Mouse (Mus musculus): ENCODE measurements around the gene Nt5dc3. TPM values are rescaled to one million over a fixed set of nuclear protein-coding genes. Genes with fewer than 3 reads are reported as not detected.

Gene Nt5dc3
- total RNA-seq, 2 experiments from 2014 or later = 81.0 to 81.1 TPM

- DNase-seq (ENCODE audit: low spot score in 2 of 2) = no peak
- intact Hi-C loops (cut with DNase I) = no loop called here
Measured at GRCm38 (mm10) chr10:86776281-86776680, 2.5 kb upstream of the Nt5dc3 start.

GRCm38 (mm10) chr10:86777614-86778319, 1.0 kb upstream of the Nt5dc3 start:
- no peak for DNase-seq (ENCODE audit: low spot score in 2 of 2)
- intact Hi-C loops (cut with DNase I) = loop anchor here (1.0 to 2.0 kb wide), 2 partner anchors 43 to 71 kb away; no protein-coding TSS in a partner anchor

- intact Hi-C loops (cut with DNase I) = loop anchor here (2.0 kb wide), 1 partner anchor 42 kb away; no protein-coding TSS in a partner anchor
- DNase-seq (ENCODE audit: low spot score in 2 of 2) = peak in 1 of 2 experiments; percentile 32
Measured at GRCm38 (mm10) chr10:86779117-86779755, 431 bp downstream of the Nt5dc3 start.

- intact Hi-C loops (cut with DNase I) = loop anchor here (2.0 kb wide), 1 partner anchor 41 kb away; no protein-coding TSS in a partner anchor
- DNase-seq (ENCODE audit: low spot score in 2 of 2) = no peak
Measured at GRCm38 (mm10) chr10:86779816-86780500, 1.2 kb downstream of the Nt5dc3 start.

GRCm38 (mm10) chr10:86781641-86782040, 2.8 kb downstream of the Nt5dc3 start:
- DNase-seq (ENCODE audit: low spot score in 2 of 2) = no peak
- intact Hi-C loops (cut with DNase I) = no loop called here

GRCm38 (mm10) chr10:86782656-86783055, 3.9 kb downstream of the Nt5dc3 start:
- intact Hi-C loops (cut with DNase I) = no loop called here
- DNase-seq (ENCODE audit: low spot score in 2 of 2) = no peak

GRCm38 (mm10) chr10:86783561-86783960, 4.8 kb downstream of the Nt5dc3 start:
- intact Hi-C loops (cut with DNase I) = no loop called here

GRCm38 (mm10) chr10:86784126-86784675, 5.4 kb downstream of the Nt5dc3 start:
- intact Hi-C loops (cut with DNase I) = no loop called here

More at GRCm38 (mm10) chr10:86783561-86783960, 4.8 kb downstream of the Nt5dc3 start:
- DNase-seq (ENCODE audit: low spot score in 2 of 2) = no peak

GRCm38 (mm10) chr10:86785396-86785795, 6.6 kb downstream of the Nt5dc3 start:
- no peak for DNase-seq (ENCODE audit: low spot score in 2 of 2)
- intact Hi-C loops (cut with DNase I) = no loop called here

More at GRCm38 (mm10) chr10:86784126-86784675, 5.4 kb downstream of the Nt5dc3 start:
- no peak for DNase-seq (ENCODE audit: low spot score in 2 of 2)

GRCm38 (mm10) chr10:86786083-86786482, 7.3 kb downstream of the Nt5dc3 start:
- intact Hi-C loops (cut with DNase I) = no loop called here
- no peak for DNase-seq (ENCODE audit: low spot score in 2 of 2)

GRCm38 (mm10) chr10:86788193-86788592, 9.4 kb downstream of the Nt5dc3 start:
- intact Hi-C loops (cut with DNase I) = no loop called here
- no peak for DNase-seq (ENCODE audit: low spot score in 2 of 2)

- DNase-seq (ENCODE audit: low spot score in 2 of 2) = peak in 1 of 2 experiments; percentile 33
Measured at GRCm38 (mm10) chr10:86789146-86789672, 10.4 kb downstream of the Nt5dc3 start.

GRCm38 (mm10) chr10:86791507-86792184, 12.8 kb downstream of the Nt5dc3 start:
- no peak for DNase-seq (ENCODE audit: low spot score in 2 of 2)
- intact Hi-C loops (cut with DNase I) = no loop called here

More at GRCm38 (mm10) chr10:86789146-86789672, 10.4 kb downstream of the Nt5dc3 start:
- intact Hi-C loops (cut with DNase I) = no loop called here

GRCm38 (mm10) chr10:86793509-86793951, 14.7 kb downstream of the Nt5dc3 start:
- DNase-seq (ENCODE audit: low spot score in 2 of 2) = no peak

GRCm38 (mm10) chr10:86794196-86794595, 15.4 kb downstream of the Nt5dc3 start:
- intact Hi-C loops (cut with DNase I) = no loop called here
- no peak for DNase-seq (ENCODE audit: low spot score in 2 of 2)

More at GRCm38 (mm10) chr10:86793509-86793951, 14.7 kb downstream of the Nt5dc3 start:
- intact Hi-C loops (cut with DNase I) = no loop called here

GRCm38 (mm10) chr10:86794794-86795535, 16.2 kb downstream of the Nt5dc3 start:
- DNase-seq (ENCODE audit: low spot score in 2 of 2) = peak in 1 of 2 experiments; percentile 74
- intact Hi-C loops (cut with DNase I) = no loop called here

GRCm38 (mm10) chr10:86796073-86796741, 17.4 kb downstream of the Nt5dc3 start:
- intact Hi-C loops (cut with DNase I) = no loop called here
- no peak for DNase-seq (ENCODE audit: low spot score in 2 of 2)

GRCm38 (mm10) chr10:86807362-86807761, 28.6 kb downstream of the Nt5dc3 start:
- no peak for DNase-seq (ENCODE audit: low spot score in 2 of 2)
- intact Hi-C loops (cut with DNase I) = no loop called here

Data from left cerebral cortex, postnatal 25 days (tissue).